Mouse (Mus musculus) forelimb bud, embryonic 11.5 days (tissue): ENCODE results near the gene Tpp1.
A peak's percentile ranks its signal among the peaks of the same experiment; 100 is the strongest.

ENCODE experiments used
- DNase-seq: peaks from one replicate; pipeline ENCODE4 v3.0.0-alpha.2; 2012; ENCODE audit warnings: low read depth, low spot score

The Tpp1 gene

GRCm38 (mm10) chr7:105751491-105752433, at the start of gene Tpp1:
Gene Tpp1, minus strand, starts transcription at chr7:105752235.
- peak; percentile 93 for DNase-seq

GRCm38 (mm10) chr7:105796972-105797371, 44.9 kb upstream of the Tpp1 start:
- DNase-seq = no peak

- no peak for DNase-seq
These were observed 43.8 kb upstream of the Tpp1 start for GRCm38 (mm10) chr7:105795759-105796366.

- no peak for DNase-seq
These were observed 41.7 kb upstream of the Tpp1 start for GRCm38 (mm10) chr7:105793701-105794100.

GRCm38 (mm10) chr7:105791147-105791546, 39.1 kb upstream of the Tpp1 start:
- DNase-seq = no peak

- DNase-seq = peak; percentile 40
These were observed 35.5 kb upstream of the Tpp1 start, which contains the start of gene Dchs1 for GRCm38 (mm10) chr7:105787285-105788140. Gene Dchs1, minus strand, starts transcription at chr7:105787654.

- DNase-seq = no peak
These were observed 34.7 kb upstream of the Tpp1 start for GRCm38 (mm10) chr7:105786506-105787284.

- no peak for DNase-seq
These were observed 32.5 kb upstream of the Tpp1 start for GRCm38 (mm10) chr7:105784556-105784955.

- DNase-seq = no peak
These were observed 31.8 kb upstream of the Tpp1 start for GRCm38 (mm10) chr7:105783861-105784260.

- no peak for DNase-seq
These were observed 26.7 kb upstream of the Tpp1 start for GRCm38 (mm10) chr7:105778553-105779265.

GRCm38 (mm10) chr7:105777797-105778552, 25.9 kb upstream of the Tpp1 start:
- peak; percentile 95 for DNase-seq

- no peak for DNase-seq
These were observed 25.3 kb upstream of the Tpp1 start for GRCm38 (mm10) chr7:105777316-105777715.

- DNase-seq = no peak
These were observed 24.0 kb upstream of the Tpp1 start for GRCm38 (mm10) chr7:105776026-105776425.

- DNase-seq = no peak
These were observed 22.6 kb upstream of the Tpp1 start for GRCm38 (mm10) chr7:105774661-105775060.

GRCm38 (mm10) chr7:105773041-105773440, 21.0 kb upstream of the Tpp1 start:
- no peak for DNase-seq

- DNase-seq = no peak
These were observed 20.3 kb upstream of the Tpp1 start for GRCm38 (mm10) chr7:105772331-105772730.

- no peak for DNase-seq
These were observed 17.9 kb upstream of the Tpp1 start for GRCm38 (mm10) chr7:105769959-105770358.

GRCm38 (mm10) chr7:105767729-105768165, 15.7 kb upstream of the Tpp1 start:
- DNase-seq = peak; percentile 40

- no peak for DNase-seq
These were observed 12.3 kb upstream of the Tpp1 start for GRCm38 (mm10) chr7:105764331-105764730.
